Mouse (Mus musculus) CD4-positive helper T cell, adult 2 months (primary cell): ENCODE results near the gene Ntsr1.

Source experiments
- DNase-seq: peaks from one replicate; pipeline ENCODE4 v3.0.0-alpha.2; 2012; ENCODE audit warnings: low read depth, missing footprints, low spot score

Gene Ntsr1

DNA sequence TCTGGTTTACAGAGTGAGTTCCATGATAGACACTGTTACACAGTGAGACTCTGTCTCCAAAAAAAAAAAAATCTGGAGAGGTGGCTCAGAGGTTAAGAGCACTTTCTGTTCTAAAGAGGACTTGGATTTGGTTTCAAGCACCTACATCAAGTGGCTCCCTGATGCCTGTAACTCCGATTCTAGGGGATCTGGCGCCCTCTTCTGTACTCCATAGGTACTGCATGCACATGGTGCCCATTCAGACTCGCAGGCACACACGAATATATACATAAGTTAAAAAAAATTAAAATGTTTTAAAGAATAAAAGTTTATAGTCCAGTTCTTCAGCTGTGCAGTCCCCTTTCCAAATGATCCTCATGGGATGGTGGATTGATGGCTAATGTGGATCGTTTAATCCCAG is 60.5 kb downstream of the Ntsr1 start:
- DNase-seq, result no peak

GRCm38 (mm10) chr2:180562146-180562545 is 62.4 kb downstream of the Ntsr1 start:
- DNase-seq, result no peak

GRCm38 (mm10) chr2:180563296-180563695 is 63.5 kb downstream of the Ntsr1 start:
- DNase-seq, result no peak

DNA sequence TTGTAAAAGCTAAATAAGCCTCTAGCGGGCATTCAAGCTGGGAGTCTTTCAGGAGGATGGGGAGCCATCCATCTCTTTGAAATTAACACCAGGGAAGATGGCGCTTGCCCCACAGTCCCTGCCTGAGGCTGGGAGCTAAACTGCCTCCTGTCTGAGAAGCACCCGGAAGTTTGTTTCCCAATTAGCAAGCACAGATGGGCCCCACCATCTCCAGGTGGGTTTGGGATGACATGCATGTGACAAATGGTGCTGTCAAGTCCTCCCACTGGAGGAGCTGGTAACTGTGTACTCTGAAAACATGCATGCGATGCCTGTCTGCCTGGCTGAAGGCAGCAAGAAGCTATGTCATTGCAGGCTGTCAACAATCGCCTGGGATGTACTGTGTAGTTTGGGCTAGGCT is 64.1 kb downstream of the Ntsr1 start:
- no peak for DNase-seq

GRCm38 (mm10) chr2:180566240-180566913 is 66.6 kb downstream of the Ntsr1 start:
- peak; percentile 70 for DNase-seq

- no peak for DNase-seq
Observed at GRCm38 (mm10) chr2:180569028-180569643, 69.4 kb downstream of the Ntsr1 start.

DNA sequence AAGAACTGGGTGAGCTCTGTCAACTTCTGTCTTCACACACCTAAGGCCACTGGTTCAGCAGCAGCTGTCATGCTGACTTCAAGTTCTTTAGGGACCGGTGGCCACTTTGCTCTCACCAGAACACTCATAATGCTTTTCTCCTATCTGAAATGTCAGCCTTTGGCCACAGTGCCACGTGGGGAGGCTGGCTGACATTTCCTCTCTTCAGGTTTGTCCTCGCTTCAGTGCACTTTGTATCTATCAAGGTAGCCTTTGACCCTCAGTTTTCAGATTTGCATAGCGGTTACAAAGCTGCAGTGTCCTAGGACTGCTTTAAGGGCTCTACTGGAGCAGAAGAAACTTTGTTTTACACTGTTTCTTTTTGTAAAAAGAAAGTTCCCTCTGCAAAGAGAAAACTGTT is 76.7 kb downstream of the Ntsr1 start:
- DNase-seq, result no peak

- peak; percentile 74 for DNase-seq
Observed at GRCm38 (mm10) chr2:180578686-180579085, 78.9 kb downstream of the Ntsr1 start.

DNA sequence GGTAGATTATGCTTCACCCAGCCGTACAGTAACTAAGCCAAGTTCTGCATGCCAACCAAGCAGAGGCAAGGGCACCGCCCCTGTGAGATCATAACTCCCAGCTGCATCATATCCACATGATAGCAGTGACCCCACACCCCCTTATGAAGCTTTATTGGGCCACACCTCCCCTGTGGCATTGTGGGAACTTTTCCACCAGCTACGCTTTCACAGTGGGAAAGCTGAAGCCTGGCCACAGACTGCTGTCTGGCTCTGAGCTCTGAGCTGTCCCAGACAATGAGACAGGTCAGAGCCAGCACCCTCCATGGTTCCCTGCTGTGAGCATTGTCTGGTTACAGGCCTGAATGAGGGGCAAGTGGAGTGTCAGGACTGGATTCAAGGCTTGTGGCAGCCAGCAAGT is 81.2 kb downstream of the Ntsr1 start, which contains the start of gene Mrgbp:
Gene Mrgbp (plus strand): TSS at position 303 of the 400 bp plus-strand sequence.
- no peak for DNase-seq

DNA sequence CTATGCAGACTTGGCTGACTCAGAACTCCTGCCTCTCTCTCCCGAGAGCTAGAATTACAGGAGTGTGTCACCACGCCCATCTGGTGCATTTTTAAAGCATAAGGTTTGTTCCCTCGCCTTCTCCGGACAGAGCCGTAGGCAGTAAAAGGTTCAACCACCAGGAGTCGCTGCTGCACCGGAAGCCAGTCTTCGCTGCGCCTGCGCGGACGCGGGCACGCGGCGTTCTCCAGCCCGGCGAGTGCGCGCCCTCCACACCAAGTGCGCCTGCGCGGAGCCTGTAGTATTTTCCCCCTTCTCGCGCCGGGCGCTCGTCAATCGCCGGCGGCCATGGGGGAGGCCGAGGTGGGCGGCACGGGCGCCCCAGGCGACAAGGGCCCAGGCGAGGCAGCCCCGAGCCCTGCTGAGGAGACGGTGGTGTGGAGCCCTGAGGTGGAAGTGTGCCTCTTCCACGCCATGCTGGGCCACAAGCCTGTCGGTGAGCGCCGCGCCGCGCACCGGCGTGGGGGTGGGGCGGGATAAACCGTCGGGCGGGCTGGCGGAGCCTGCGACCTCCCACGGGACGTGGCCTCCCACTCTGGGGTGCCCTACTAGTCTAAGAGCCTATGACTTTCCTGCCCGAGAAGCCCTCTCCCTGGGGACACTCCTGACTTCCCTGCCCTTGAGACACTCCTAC is 82.8 kb downstream of the Ntsr1 start:
- DNase-seq, result peak; percentile 95

- DNase-seq, result peak; percentile 55
Observed at GRCm38 (mm10) chr2:180583154-180583507, 83.4 kb downstream of the Ntsr1 start.

DNA sequence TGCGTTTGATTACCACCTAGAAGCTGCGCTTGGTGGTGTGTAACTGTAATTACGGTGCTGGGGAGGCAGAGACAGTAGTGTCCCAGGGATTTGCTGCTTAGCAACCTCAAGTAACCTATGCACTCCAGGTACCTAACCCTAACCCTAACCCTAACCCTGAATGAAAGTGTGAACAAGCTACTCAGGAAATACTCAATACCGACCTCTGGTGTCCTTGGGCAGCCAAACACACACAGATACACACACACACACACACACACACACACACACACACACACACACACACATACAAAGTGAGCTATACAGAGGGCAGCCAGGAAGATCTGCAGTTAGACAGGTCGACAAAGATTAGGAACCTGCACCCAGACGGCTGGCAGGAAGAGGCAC is 89.0 kb downstream of the Ntsr1 start:
- DNase-seq, result no peak

DNA sequence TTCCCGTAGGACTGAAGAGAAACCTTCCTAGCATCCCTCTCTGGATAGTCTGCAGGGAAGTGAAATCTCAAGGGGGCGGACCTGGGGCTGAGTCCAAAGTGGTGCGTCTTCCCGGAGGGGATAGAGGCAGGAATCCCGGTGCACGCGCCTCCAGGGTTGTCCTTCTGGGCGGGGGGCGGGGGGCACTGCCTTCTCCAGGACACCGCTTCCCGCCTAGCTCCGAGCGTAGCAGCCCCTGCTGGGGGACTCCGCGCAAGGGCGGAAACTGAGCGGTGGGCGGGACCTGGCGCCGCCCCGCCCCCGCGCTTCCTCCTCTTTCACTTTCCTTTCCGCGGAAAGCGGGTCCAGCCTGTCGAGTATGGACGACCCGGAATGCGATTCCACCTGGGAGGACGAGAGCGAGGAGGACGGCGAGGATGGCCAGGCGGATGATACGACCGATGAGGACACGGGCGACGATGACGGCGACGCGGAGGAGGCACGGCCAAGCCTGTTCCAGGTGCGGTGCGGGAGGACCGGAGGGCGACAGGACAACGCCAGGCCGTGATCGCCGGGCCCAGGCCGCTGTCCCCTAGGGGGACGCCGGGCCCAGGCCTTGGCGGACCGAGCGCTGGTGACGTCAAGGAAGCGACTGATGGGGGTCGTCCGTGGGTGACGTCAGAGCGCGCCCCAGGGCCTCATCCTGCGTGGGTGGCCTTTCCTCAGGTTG is 89.5 kb downstream of the Ntsr1 start, which contains the start of gene Ogfr:
Gene Ogfr (plus strand): TSS at position 123 of the 709 bp plus-strand sequence.
- DNase-seq, result peak; percentile 93
